Mouse (Mus musculus) right cerebral cortex, postnatal 25 days (tissue): ENCODE results near the gene Hist1h4d.
A peak's percentile ranks its signal among the peaks of the same experiment; 100 is the strongest.
"Not testable (repeated sequence)": the region's sequence is repeated elsewhere in the genome, so short reads cannot be mapped to it uniquely, and the experiment has no call there.

Source experiments
- DNase-seq: peaks from one replicate; pipeline ENCODE4 v3.0.0; 2022

The Hist1h4d gene

GRCm38 (mm10) chr13:23581408-23582218 lies at the start of gene Hist1h4d:
Hist1h4d (plus strand) TSS chr13:23581598.
- DNase-seq, result peak; percentile 95

GRCm38 (mm10) chr13:23532262-23533075 lies 48.9 kb upstream of the Hist1h4d start:
- DNase-seq, result no peak

- peak; percentile 64 for DNase-seq
Observed at GRCm38 (mm10) chr13:23533560-23534367, 47.6 kb upstream of the Hist1h4d start, which contains the start of gene Hist1h2af. Hist1h2af (plus strand) TSS chr13:23533906.

- DNase-seq, result peak; percentile 11
Observed at GRCm38 (mm10) chr13:23534368-23535131, 46.8 kb upstream of the Hist1h4d start.

GRCm38 (mm10) chr13:23535137-23536075 lies 46.0 kb upstream of the Hist1h4d start, which contains the start of gene Hist1h3g:
Hist1h3g (plus strand) TSS chr13:23535422.
- DNase-seq, result peak; percentile 87

GRCm38 (mm10) chr13:23536076-23536822 lies 45.1 kb upstream of the Hist1h4d start:
- DNase-seq, result no peak

- no peak for DNase-seq
Observed at GRCm38 (mm10) chr13:23537006-23537710, 44.2 kb upstream of the Hist1h4d start.

GRCm38 (mm10) chr13:23538249-23538648 lies 43.1 kb upstream of the Hist1h4d start:
- DNase-seq, result no peak

GRCm38 (mm10) chr13:23539821-23540220 lies 41.6 kb upstream of the Hist1h4d start:
- DNase-seq, result not testable (repeated sequence)

- no peak for DNase-seq
Observed at GRCm38 (mm10) chr13:23541497-23541896, 39.9 kb upstream of the Hist1h4d start.

GRCm38 (mm10) chr13:23542225-23542980 lies 39.0 kb upstream of the Hist1h4d start:
- not testable (repeated sequence) for DNase-seq

GRCm38 (mm10) chr13:23542999-23543607 lies 38.3 kb upstream of the Hist1h4d start, which contains the start of gene Hist1h2bh:
Hist1h2bh (minus strand) TSS chr13:23543392.
- peak; percentile 69 for DNase-seq

GRCm38 (mm10) chr13:23543965-23544786 lies 37.2 kb upstream of the Hist1h4d start, which contains the start of gene Hist1h3f:
Hist1h3f (plus strand) TSS chr13:23544052.
- peak; percentile 67 for DNase-seq

- peak; percentile 19 for DNase-seq
Observed at GRCm38 (mm10) chr13:23544787-23545120, 36.6 kb upstream of the Hist1h4d start.

- DNase-seq, result no peak
Observed at GRCm38 (mm10) chr13:23546694-23547093, 34.7 kb upstream of the Hist1h4d start.

GRCm38 (mm10) chr13:23550761-23551145 lies 30.6 kb upstream of the Hist1h4d start:
- no peak for DNase-seq
